Mouse (Mus musculus): ENCODE results near the gene Apc2. TPM values are rescaled to one million over a fixed set of nuclear protein-coding genes. Genes with fewer than 3 reads are reported as not detected.

The Apc2 gene
- polyA plus RNA-seq, 2 experiments: 0.04 TPM; not detected in 1

GRCm38 (mm10) chr10:80321670-80322581 lies 26.1 kb downstream of the Apc2 start:
- Histone ChIP-seq H3K36me3 (replicated peaks; ENCODE audit: control insufficient read depth, insufficient read depth, low read depth) (peaks cover 7% of the 10 kb centered on the region; the same call in 1 of the 2 replicates), H3K27me3 (ENCODE audit: control insufficient read depth, insufficient read depth, low read length) (no peaks in the 10 kb centered on the region), H3K9me3 (ENCODE audit: control insufficient read depth, low read length) (no peaks in the 10 kb centered on the region), H3K4me2 (ENCODE audit: low read depth) (peak overlapping the region; percentile 96), H3K4me3 (ENCODE audit: insufficient read depth in 1 of 2, low read depth in 2 of 2, low read length in 2 of 2) (peak overlapping the region; percentile 72 to 74), H3K27ac (peak overlapping the region; percentile 43), H3K9ac (replicated peaks) (peak overlapping the region; percentile 60), H3K4me1 (replicated peaks; ENCODE audit: control insufficient read depth in 2 of 2, insufficient read depth in 2 of 2, low read length in 1 of 2) (peaks cover 15 to 17% of the 10 kb centered on the region in 2 experiments)
- ATAC-seq (ENCODE audit: insufficient read depth): no peak
- no peak for DNase-seq (ENCODE audit: low read depth in 3 of 3, low spot score in 3 of 3)
- TF ChIP-seq EP300 (IDR thresholded peaks at IDR 0.05; ENCODE audit: low read depth) (no peak), CTCF (IDR thresholded peaks at IDR 0.05; ENCODE audit: low read depth) (no peak)
- WGBS (ENCODE audit: insufficient replicate concordance): 82% methylated on average over 21 of the region's 21 CpGs

DNA sequence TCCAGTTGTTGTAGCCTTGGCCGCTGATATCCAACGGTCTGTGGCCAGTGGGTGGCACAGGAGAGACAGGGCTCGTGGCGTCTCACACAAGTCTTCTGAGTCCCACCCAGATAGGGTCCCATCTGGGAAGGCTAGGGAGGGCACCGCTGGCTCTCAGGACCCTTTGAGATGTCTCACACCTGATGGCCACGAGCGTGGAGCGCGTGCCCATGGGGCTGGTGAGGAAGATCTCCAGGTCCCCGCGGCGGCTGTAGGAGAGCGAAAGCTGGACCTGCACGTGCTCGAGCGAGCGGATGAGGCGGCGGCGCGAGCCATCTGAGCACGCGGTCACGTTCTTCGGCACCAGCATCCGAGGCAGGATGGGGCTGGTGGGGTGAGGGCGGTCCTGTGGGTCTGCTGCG lies 27.0 kb downstream of the Apc2 start:
- TF ChIP-seq EP300 (IDR thresholded peaks at IDR 0.05; ENCODE audit: low read depth) (no peak), CTCF (IDR thresholded peaks at IDR 0.05; ENCODE audit: low read depth) (peak; percentile 44)
- H3K4me2 ChIP-seq (ENCODE audit: low read depth): peak overlapping the region; percentile 96
- peak overlapping the region; percentile 43 for H3K27ac ChIP-seq
- H3K4me3 ChIP-seq (ENCODE audit: insufficient read depth in 1 of 2, low read depth in 2 of 2, low read length in 2 of 2): peak overlapping the region; percentile 72 to 74
- DNase-seq (ENCODE audit: low read depth in 3 of 3, low spot score in 3 of 3) (no peak), ATAC-seq (ENCODE audit: insufficient read depth) (peak; percentile 22; the same call in 1 of the 2 replicates)
- peak overlapping the region; percentile 60 for H3K9ac ChIP-seq (replicated peaks)
- 4% methylated on average over 28 of the region's 28 CpGs for WGBS (ENCODE audit: insufficient replicate concordance)
- no peaks in the 10 kb centered on the region for H3K27me3 ChIP-seq (ENCODE audit: control insufficient read depth, insufficient read depth, low read length)
- peaks cover 10 to 11% of the 10 kb centered on the region in 2 experiments for H3K4me1 ChIP-seq (replicated peaks; ENCODE audit: control insufficient read depth in 2 of 2, insufficient read depth in 2 of 2, low read length in 1 of 2)
- no peaks in the 10 kb centered on the region for H3K9me3 ChIP-seq (ENCODE audit: control insufficient read depth, low read length)
- H3K36me3 ChIP-seq (replicated peaks; ENCODE audit: control insufficient read depth, insufficient read depth, low read depth): peaks cover 7% of the 10 kb centered on the region; the same call in 1 of the 2 replicates

DNA sequence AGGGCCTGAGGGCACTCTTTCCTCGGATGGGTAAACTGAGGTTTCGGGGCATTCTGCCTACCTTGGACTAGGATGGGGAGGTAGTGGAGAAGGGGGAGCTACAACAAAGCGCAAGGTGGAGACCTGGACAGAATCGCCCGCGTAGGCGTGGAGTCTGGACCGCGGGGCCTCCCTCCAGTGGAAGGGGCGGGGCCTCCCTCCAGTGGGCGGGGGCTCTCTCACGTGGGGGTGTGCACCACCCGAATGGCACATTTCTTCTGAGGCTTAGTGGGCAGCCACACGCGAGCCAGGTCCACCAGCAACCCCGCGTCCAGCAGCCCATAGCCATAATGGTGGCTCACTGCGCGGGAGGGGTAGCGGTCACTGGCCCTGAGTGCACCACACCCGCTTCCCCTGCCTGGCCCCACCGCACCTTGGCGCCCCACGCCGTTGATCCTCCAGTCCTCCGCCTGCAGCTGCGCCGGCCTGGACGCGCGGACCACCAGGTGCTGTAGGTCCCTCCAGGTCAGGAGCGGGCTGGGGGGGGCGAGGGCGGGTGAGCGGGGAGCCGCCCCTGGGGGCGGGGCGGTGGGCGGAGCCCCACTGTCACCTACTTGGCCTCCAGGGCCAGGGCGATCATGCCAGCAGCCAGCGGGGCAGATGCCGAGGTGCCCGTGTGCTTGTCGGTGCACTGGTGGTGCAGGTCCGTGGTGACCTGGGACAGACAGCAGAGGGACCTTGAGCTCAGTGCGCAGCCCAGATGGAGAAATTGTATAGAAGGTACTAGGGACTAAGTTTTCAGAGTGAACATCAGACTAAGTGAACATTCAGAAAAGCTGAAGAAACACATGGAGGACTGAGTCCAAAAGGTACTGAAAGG lies 27.7 kb downstream of the Apc2 start:
- no peak for TF ChIP-seq EP300 (IDR thresholded peaks at IDR 0.05; ENCODE audit: low read depth)
- 0 out of 2 replicates have a peak, but pooled peaks have one; percentile 8 for TF ChIP-seq CTCF (IDR thresholded peaks at IDR 0.05; ENCODE audit: low read depth)
- peak in 2 of 3 experiments; percentile 54 to 66 for DNase-seq (ENCODE audit: low read depth in 3 of 3, low spot score in 3 of 3)
- WGBS (ENCODE audit: insufficient replicate concordance): under 1% methylated on average over 44 of the region's 46 CpGs

DNA sequence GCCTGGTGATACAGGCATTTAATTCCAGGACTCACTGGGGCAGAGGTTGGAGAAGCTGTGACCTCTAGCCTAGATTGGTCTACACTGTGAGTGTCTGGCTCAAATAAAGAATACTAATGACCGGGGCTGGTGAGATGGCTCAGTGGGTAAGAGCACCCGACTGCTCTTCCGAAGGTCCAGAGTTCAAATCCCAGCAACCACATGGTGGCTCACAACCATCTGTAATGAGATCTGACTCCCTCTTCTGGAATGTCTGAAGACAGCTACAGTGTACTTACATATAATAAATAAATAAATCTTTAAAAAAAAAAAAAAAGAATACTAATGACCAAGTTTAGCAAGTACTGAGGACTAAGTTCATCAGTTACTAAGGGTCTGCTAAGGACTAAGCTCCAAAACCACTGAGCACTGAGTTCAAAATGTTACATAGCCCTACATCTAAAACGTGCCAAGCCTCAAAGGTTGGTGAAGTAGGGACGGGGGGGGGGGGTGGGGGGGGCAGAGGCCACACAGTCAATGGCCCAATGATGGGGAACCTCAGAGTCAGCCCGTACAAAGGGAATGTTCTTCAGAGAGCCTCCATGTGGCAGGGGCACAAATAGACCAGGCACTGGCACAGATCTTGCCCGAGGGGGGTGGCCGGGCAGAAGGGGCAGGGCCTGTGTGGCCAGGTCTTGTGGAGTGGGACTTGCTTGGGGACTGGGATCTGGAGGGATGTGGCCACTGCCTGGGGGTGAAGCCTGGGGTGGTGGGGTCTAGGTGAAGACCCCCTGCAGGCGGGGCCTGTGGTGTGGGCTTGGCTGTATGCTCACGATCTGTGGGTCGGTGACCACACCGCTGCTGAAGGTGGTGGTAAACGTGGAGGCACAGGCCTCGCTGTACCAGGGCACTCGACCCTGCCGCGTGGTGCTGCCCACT lies 28.6 kb downstream of the Apc2 start:
- 0 out of 2 replicates have a peak, but pooled peaks have one; percentile 1 for ATAC-seq (ENCODE audit: insufficient read depth)
- Histone ChIP-seq H3K27me3 (ENCODE audit: control insufficient read depth, insufficient read depth, low read length) (no peaks in the 10 kb centered on the region), H3K9me3 (ENCODE audit: control insufficient read depth, low read length) (no peaks in the 10 kb centered on the region), H3K4me1 (replicated peaks; ENCODE audit: control insufficient read depth in 2 of 2, insufficient read depth in 2 of 2, low read length in 1 of 2) (peaks cover 7 to 13% of the 10 kb centered on the region in 2 experiments), H3K27ac (peak overlapping the region; percentile 43; the same call in 1 of the 2 replicates), H3K36me3 (replicated peaks; ENCODE audit: control insufficient read depth, insufficient read depth, low read depth) (no peaks in the 10 kb centered on the region), H3K9ac (replicated peaks) (no peak overlapping the region; the same call in 1 of the 2 replicates), H3K4me3 (ENCODE audit: insufficient read depth in 1 of 2, low read depth in 2 of 2, low read length in 2 of 2) (peak overlapping the region in 1 of 2 experiments; percentile 74; a peak in 1 of 4 replicates), H3K4me2 (ENCODE audit: low read depth) (peak overlapping the region; percentile 96)
- 72% methylated on average over 17 of the region's 17 CpGs for WGBS (ENCODE audit: insufficient replicate concordance)
- DNase-seq (ENCODE audit: low read depth in 3 of 3, low spot score in 3 of 3): no peak
- TF ChIP-seq EP300 (IDR thresholded peaks at IDR 0.05; ENCODE audit: low read depth) (no peak), CTCF (IDR thresholded peaks at IDR 0.05; ENCODE audit: low read depth) (no peak)

More for the DNA sequence above, 27.7 kb downstream of the Apc2 start:
- Histone ChIP-seq H3K36me3 (replicated peaks; ENCODE audit: control insufficient read depth, insufficient read depth, low read depth) (peaks cover 3% of the 10 kb centered on the region; the same call in 1 of the 2 replicates), H3K4me1 (replicated peaks; ENCODE audit: control insufficient read depth in 2 of 2, insufficient read depth in 2 of 2, low read length in 1 of 2) (peaks cover 10 to 11% of the 10 kb centered on the region in 2 experiments), H3K27me3 (ENCODE audit: control insufficient read depth, insufficient read depth, low read length) (no peaks in the 10 kb centered on the region), H3K4me3 (ENCODE audit: insufficient read depth in 1 of 2, low read depth in 2 of 2, low read length in 2 of 2) (peak overlapping the region; percentile 72 to 74), H3K27ac (peak overlapping the region; percentile 43), H3K9me3 (ENCODE audit: control insufficient read depth, low read length) (no peaks in the 10 kb centered on the region), H3K4me2 (ENCODE audit: low read depth) (peak overlapping the region; percentile 96), H3K9ac (replicated peaks) (peak overlapping the region; percentile 60)
- ATAC-seq (ENCODE audit: insufficient read depth): peak; percentile 74
